10 mouse cellular contexts compared by ENCODE assay signal in genomic region chr5:151393821-151394662, GRCm38 (mm10). TPM values are rescaled to one million over a fixed set of nuclear protein-coding genes. Genes with fewer than 3 reads are reported as not detected.
A peak's percentile ranks its signal among the peaks of the same experiment; 100 is the strongest.
DNase-seq lines count a peak whose midpoint lies in the region; ATAC-seq lines count a peak whose summit lies in the region.
"Had no signal": no experiment of that assay in that cellular context is flagged by ENCODE, and none has a peak within 500 bp of the region (broad histone marks: within the 10 kb centered on the region; RNA-seq: fewer than 3 reads in every experiment).

No protein-coding gene starts in this region.

- H3K27ac ChIP-seq in limb, embryonic 15.5 days = peak overlapping the region; percentile 60
- no peak overlapping the region for H3K27ac ChIP-seq in forebrain, embryonic 16.5 days (ENCODE audit: low read length)

- H3K36me3 ChIP-seq in limb, embryonic 15.5 days = no peaks in the 10 kb centered on the region
- H3K36me3 ChIP-seq in forebrain, embryonic 16.5 days (ENCODE audit: control insufficient read depth, insufficient read depth) = no peaks in the 10 kb centered on the region

- no peak; the same call in 1 of the 2 replicates for ATAC-seq in limb, embryonic 15.5 days (ENCODE audit: insufficient number of reproducible peaks, low FRiP score, low TSS enrichment, low read depth)
- ATAC-seq in forebrain, embryonic 16.5 days = no peak

- DNase-seq in adrenal gland, postnatal 14 days = peak; percentile 9
- DNase-seq in adrenal gland, adult 8-10 months = no peak
- peak; percentile 3 for DNase-seq in retina, postnatal 1 day
- no peak for DNase-seq in retina, embryonic 14.5 days (ENCODE audit: low spot score)
- no peak for DNase-seq in layer of hippocampus, postnatal 25 days (ENCODE audit: extremely low spot score in 1 of 2, low spot score in 1 of 2)
- no peak for DNase-seq in cerebellum, adult 11 months
- DNase-seq: cerebellum, postnatal 14 days had no signal

- H3K9me3 ChIP-seq in limb, embryonic 15.5 days = no peaks in the 10 kb centered on the region
- H3K9me3 ChIP-seq in forebrain, embryonic 16.5 days (ENCODE audit: control insufficient read depth, low read length) = no peaks in the 10 kb centered on the region

- no peaks in the 10 kb centered on the region for H3K4me1 ChIP-seq in limb, embryonic 15.5 days
- peaks cover 7% of the 10 kb centered on the region; the same call in 1 of the 2 replicates for H3K4me1 ChIP-seq in forebrain, embryonic 16.5 days (replicated peaks; ENCODE audit: control insufficient read depth, insufficient read depth, low read length)

- no peak overlapping the region for H3K4me2 ChIP-seq in limb, embryonic 15.5 days
- H3K4me2 ChIP-seq in forebrain, embryonic 16.5 days (ENCODE audit: low read length) = no peak overlapping the region

- H3K4me3 ChIP-seq in limb, embryonic 15.5 days = no peak overlapping the region
- no peak overlapping the region for H3K4me3 ChIP-seq in forebrain, embryonic 16.5 days (replicated peaks; ENCODE audit: low read length)

- H3K27me3 ChIP-seq in limb, embryonic 15.5 days = no peaks in the 10 kb centered on the region
- no peaks in the 10 kb centered on the region for H3K27me3 ChIP-seq in forebrain, embryonic 16.5 days (replicated peaks; ENCODE audit: control insufficient read depth, insufficient read depth, low read length)

- H3K9ac ChIP-seq in limb, embryonic 15.5 days = no peak overlapping the region
- H3K9ac ChIP-seq in forebrain, embryonic 16.5 days (replicated peaks; ENCODE audit: low read depth, low read length) = no peak overlapping the region

- WGBS in limb, embryonic 15.5 days = 61% methylated on average over 7 of the region's 7 CpGs
- WGBS in forebrain, embryonic 16.5 days = 51% methylated on average over 7 of the region's 7 CpGs

RNA-seq across cellular contexts. Expression of gene Gm42906, which starts 33.9 kb away (rescaled TPM):
- total RNA-seq in adrenal gland, postnatal 14 days (2021) = 1.2 TPM in 1 of 2 replicates, not detected in the other
- total RNA-seq in adrenal gland, adult 8-10 months (2022) = 1 to 10 TPM in 3 of 4 experiments, not detected in 1; 1.6 to 4.3 (median 4.3) TPM
- not detected in 2 replicates for polyA plus RNA-seq in limb, embryonic 15.5 days (2015; fragmentation: Nextera tagmentation; extraction: Ambion mirVana)
- total RNA-seq in layer of hippocampus, postnatal 25 days (2021) = not detected
- polyA plus RNA-seq in forebrain, embryonic 16.5 days (2015; fragmentation: Nextera tagmentation; extraction: Ambion mirVana) = not detected in 2 replicates
- polyA plus RNA-seq: liver, embryonic 16.5 days had no signal

Comparison
In these comparisons a context has a peak if more than half of its experiments do, and no peak if none do; other contexts are left out.
1. DNase-seq: peak in adrenal gland, postnatal 14 days (single experiment) and retina, postnatal 1 day (single experiment); none in adrenal gland, adult 8-10 months (single experiment), retina, embryonic 14.5 days (single experiment), layer of hippocampus, postnatal 25 days (0 of 2) and cerebellum, adult 11 months (single experiment).